Mouse (Mus musculus): ENCODE measurements around the gene Tex36. TPM values are rescaled to one million over a fixed set of nuclear protein-coding genes. Genes with fewer than 3 reads are reported as not detected.

Gene Tex36
- polyA plus RNA-seq, 1 experiment, result not detected

DNA sequence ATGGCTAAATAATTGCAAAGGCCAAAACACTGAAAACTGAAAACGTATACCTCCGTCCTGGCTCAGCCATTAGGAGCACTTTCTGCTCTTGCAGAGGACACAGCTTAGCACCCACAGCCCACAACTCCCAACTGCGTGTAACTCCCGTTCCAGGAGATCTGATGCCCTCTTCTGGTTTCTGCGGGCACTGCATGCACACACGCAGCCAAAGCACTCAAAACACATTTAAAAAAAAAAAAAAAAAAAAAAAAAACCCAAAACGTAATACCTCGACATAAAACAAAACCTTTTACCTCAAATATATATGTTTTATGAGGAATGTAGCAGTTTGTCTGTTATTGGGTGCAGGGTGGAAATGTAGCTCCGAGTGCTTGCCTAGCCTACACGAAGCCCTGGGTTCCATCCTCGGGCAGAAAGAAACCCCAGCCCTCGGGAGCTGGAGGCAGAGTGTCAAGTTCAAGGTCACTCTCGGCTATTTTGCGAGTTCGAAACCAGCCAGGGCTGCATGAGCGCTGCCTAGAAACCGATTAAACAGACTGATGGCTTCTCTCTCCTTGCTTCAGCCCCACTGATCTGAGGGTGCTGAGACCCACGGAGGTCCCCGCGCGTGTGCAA, 34.9 kb upstream of the Tex36 start:
- no peak for TF ChIP-seq POLR2A (IDR thresholded peaks at IDR 0.05; ENCODE audit: insufficient read depth, low read length)
- 0 out of 2 replicates have a peak, but pooled peaks have one; percentile 19 for TF ChIP-seq EP300 (IDR thresholded peaks at IDR 0.05; ENCODE audit: insufficient read depth, low read depth, low read length)
- TF ChIP-seq CTCF (IDR thresholded peaks at IDR 0.05; ENCODE audit: low read depth, low read length), result peak; percentile 80
- H3K27me3 ChIP-seq (ENCODE audit: control insufficient read depth, insufficient read depth, low read length, poor library complexity, severe bottlenecking), result no peaks in the 10 kb centered on the region
- H3K9ac ChIP-seq (ENCODE audit: low read depth, poor library complexity, severe bottlenecking), result peak overlapping the region; percentile 63
- H3K4me1 ChIP-seq (ENCODE audit: control insufficient read depth, insufficient read depth, low read length), result no peaks in the 10 kb centered on the region
- H3K27ac ChIP-seq (ENCODE audit: insufficient read depth, low read length), result peak overlapping the region; percentile 14; the same call in 1 of the 2 replicates
- H3K9me3 ChIP-seq (replicated peaks; ENCODE audit: control insufficient read depth, insufficient read depth, low read length, poor library complexity, severe bottlenecking), result no peaks in the 10 kb centered on the region
- H3K4me3 ChIP-seq (ENCODE audit: low read depth, low read length), result peak overlapping the region; percentile 72
- H3K36me3 ChIP-seq (ENCODE audit: control insufficient read depth, insufficient read depth, low read length, poor library complexity, severe bottlenecking), result peaks cover 21% of the 10 kb centered on the region

DNA sequence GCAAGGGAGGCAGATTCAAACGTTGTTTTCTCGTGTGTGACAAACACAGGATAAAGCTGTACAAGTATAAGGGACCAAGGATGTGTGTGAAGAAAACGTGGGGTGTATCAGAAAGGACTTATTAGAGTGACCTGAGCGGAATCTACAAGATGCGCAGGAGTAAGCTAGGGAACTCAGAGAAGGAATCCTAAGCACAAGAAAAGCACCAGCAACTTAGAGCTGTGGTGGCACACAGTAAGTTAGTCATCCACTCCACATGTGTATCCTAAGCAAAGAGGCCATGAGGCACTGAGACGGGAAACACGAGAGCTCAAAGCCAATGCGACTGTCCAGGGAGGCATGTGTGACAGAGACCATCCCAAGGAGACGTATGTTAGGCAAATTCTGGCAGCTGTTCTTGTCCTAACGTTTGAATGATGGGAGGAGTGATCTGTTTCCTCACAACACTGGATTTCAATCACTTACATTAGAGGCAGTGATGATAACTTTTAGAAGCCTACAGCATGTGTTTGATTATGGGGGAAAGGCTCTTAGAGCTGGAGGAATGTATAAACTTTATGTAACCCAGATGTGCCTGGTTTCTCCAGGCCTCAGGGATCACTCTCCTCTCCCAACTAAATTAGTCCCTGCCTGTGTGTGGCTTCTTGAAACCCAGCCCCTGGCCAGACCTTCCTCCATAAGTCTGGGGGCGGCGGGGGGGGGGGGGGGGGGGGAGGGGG, 33.1 kb upstream of the Tex36 start:
- H3K4me1 ChIP-seq (ENCODE audit: control insufficient read depth, insufficient read depth, low read length), result no peaks in the 10 kb centered on the region
- H3K27me3 ChIP-seq (ENCODE audit: control insufficient read depth, insufficient read depth, low read length, poor library complexity, severe bottlenecking), result no peaks in the 10 kb centered on the region
- no peak overlapping the region for H3K9ac ChIP-seq (ENCODE audit: low read depth, poor library complexity, severe bottlenecking)
- no peak overlapping the region for H3K27ac ChIP-seq (ENCODE audit: insufficient read depth, low read length)
- TF ChIP-seq POLR2A (IDR thresholded peaks at IDR 0.05; ENCODE audit: insufficient read depth, low read length), result no peak
- peaks cover 8% of the 10 kb centered on the region for H3K36me3 ChIP-seq (ENCODE audit: control insufficient read depth, insufficient read depth, low read length, poor library complexity, severe bottlenecking)
- no peak overlapping the region for H3K4me3 ChIP-seq (ENCODE audit: low read depth, low read length)
- no peaks in the 10 kb centered on the region for H3K9me3 ChIP-seq (replicated peaks; ENCODE audit: control insufficient read depth, insufficient read depth, low read length, poor library complexity, severe bottlenecking)

DNA sequence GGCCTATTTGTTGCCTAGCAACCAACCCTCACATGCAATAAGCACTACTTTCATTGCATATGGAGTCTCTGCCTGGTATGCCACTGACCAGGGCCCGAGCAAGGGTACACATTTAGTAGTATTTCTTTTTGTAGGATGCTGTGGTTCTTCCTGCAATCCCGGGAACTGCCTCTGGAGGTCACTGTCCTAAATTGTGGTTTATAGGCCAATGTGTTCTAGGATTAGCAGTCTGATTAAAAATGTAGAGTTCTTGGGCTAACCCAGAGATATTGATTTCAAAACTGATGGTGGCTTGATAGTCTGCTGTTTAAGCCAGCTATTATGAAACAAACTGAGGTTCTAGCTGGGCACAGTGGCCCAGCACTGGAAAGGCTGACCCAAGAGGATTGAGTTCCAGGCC, 30.5 kb upstream of the Tex36 start:
- TF ChIP-seq POLR2A (IDR thresholded peaks at IDR 0.05; ENCODE audit: insufficient read depth, low read length) (no peak), EP300 (IDR thresholded peaks at IDR 0.05; ENCODE audit: insufficient read depth, low read depth, low read length) (no peak), CTCF (IDR thresholded peaks at IDR 0.05; ENCODE audit: low read depth, low read length) (peak; percentile 17)
- Histone ChIP-seq H3K36me3 (ENCODE audit: control insufficient read depth, insufficient read depth, low read length, poor library complexity, severe bottlenecking) (no peaks in the 10 kb centered on the region), H3K27ac (ENCODE audit: insufficient read depth, low read length) (no peak overlapping the region), H3K9me3 (replicated peaks; ENCODE audit: control insufficient read depth, insufficient read depth, low read length, poor library complexity, severe bottlenecking) (no peaks in the 10 kb centered on the region), H3K4me1 (ENCODE audit: control insufficient read depth, insufficient read depth, low read length) (no peaks in the 10 kb centered on the region), H3K27me3 (ENCODE audit: control insufficient read depth, insufficient read depth, low read length, poor library complexity, severe bottlenecking) (no peaks in the 10 kb centered on the region), H3K4me3 (ENCODE audit: low read depth, low read length) (no peak overlapping the region), H3K9ac (ENCODE audit: low read depth, poor library complexity, severe bottlenecking) (no peak overlapping the region)

DNA sequence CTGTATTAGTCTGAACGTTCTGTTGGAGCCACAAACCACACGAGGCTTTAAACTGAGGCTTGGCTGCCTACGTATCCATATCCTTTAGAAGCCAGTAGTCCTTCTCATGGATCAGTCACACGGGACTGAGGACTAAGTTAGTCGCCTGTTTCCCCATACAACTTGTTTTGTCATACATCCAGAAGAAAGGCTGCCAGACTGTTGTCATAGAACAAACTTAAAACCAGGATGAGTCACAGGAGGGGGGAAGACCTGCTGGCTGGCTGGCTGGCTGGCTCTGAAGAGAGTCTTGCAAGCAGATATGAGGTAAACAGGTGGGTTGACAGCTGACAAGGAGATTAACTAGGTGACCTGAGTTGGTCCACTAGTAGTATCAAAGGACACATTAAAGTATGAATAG, 28.9 kb upstream of the Tex36 start:
- H3K36me3 ChIP-seq (ENCODE audit: control insufficient read depth, insufficient read depth, low read length, poor library complexity, severe bottlenecking), result no peaks in the 10 kb centered on the region
- H3K9me3 ChIP-seq (replicated peaks; ENCODE audit: control insufficient read depth, insufficient read depth, low read length, poor library complexity, severe bottlenecking), result no peaks in the 10 kb centered on the region
- H3K27me3 ChIP-seq (ENCODE audit: control insufficient read depth, insufficient read depth, low read length, poor library complexity, severe bottlenecking), result no peaks in the 10 kb centered on the region
- H3K9ac ChIP-seq (ENCODE audit: low read depth, poor library complexity, severe bottlenecking), result no peak overlapping the region
- H3K4me1 ChIP-seq (ENCODE audit: control insufficient read depth, insufficient read depth, low read length), result no peaks in the 10 kb centered on the region
- H3K4me3 ChIP-seq (ENCODE audit: low read depth, low read length), result no peak overlapping the region
- TF ChIP-seq CTCF (IDR thresholded peaks at IDR 0.05; ENCODE audit: low read depth, low read length), result no peak
- no peak for TF ChIP-seq POLR2A (IDR thresholded peaks at IDR 0.05; ENCODE audit: insufficient read depth, low read length)
- TF ChIP-seq EP300 (IDR thresholded peaks at IDR 0.05; ENCODE audit: insufficient read depth, low read depth, low read length), result no peak
- H3K27ac ChIP-seq (ENCODE audit: insufficient read depth, low read length), result no peak overlapping the region

DNA sequence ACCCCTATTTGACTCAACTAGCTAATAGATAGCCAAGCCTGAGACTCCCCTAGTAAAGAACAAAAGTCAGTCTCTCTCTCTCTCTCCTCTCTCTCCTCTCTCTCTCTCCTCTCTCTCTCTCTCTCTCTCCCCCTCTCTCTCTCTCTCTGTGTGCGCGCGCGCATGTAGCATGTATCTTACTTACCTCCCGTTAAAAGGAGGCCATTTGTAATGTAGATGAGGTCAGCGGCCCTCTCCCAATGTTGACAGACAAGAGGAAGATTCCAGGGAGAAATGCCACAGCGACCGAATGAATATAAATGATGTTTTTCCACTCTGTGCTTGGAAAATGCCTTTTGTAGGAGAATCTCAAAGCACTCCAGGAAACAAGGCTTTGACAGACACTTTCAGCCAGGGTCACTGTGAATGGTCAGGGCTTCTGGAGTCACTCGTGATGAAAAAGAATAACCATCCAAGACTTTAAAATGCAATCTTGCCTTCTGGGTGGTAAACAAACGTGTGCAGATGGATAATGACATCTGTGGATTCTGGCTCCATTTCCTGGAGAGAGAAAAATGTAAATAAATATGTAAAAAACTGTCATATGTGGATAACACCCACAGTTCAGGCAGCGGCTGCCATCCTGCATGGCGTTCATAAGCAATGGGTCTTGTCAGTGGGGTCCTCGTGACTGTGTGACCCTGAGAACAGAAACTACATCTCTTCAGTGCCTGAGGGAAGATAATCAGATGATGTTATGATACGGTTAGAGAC, 25.4 kb upstream of the Tex36 start:
- no peak overlapping the region for H3K9ac ChIP-seq (ENCODE audit: low read depth, poor library complexity, severe bottlenecking)
- TF ChIP-seq EP300 (IDR thresholded peaks at IDR 0.05; ENCODE audit: insufficient read depth, low read depth, low read length) (no peak), CTCF (IDR thresholded peaks at IDR 0.05; ENCODE audit: low read depth, low read length) (no peak), POLR2A (IDR thresholded peaks at IDR 0.05; ENCODE audit: insufficient read depth, low read length) (no peak)
- H3K36me3 ChIP-seq (ENCODE audit: control insufficient read depth, insufficient read depth, low read length, poor library complexity, severe bottlenecking), result no peaks in the 10 kb centered on the region
- H3K4me3 ChIP-seq (ENCODE audit: low read depth, low read length), result no peak overlapping the region
- H3K9me3 ChIP-seq (replicated peaks; ENCODE audit: control insufficient read depth, insufficient read depth, low read length, poor library complexity, severe bottlenecking), result no peaks in the 10 kb centered on the region
- H3K4me1 ChIP-seq (ENCODE audit: control insufficient read depth, insufficient read depth, low read length), result no peaks in the 10 kb centered on the region
- H3K27me3 ChIP-seq (ENCODE audit: control insufficient read depth, insufficient read depth, low read length, poor library complexity, severe bottlenecking), result no peaks in the 10 kb centered on the region
- H3K27ac ChIP-seq (ENCODE audit: insufficient read depth, low read length), result no peak overlapping the region

DNA sequence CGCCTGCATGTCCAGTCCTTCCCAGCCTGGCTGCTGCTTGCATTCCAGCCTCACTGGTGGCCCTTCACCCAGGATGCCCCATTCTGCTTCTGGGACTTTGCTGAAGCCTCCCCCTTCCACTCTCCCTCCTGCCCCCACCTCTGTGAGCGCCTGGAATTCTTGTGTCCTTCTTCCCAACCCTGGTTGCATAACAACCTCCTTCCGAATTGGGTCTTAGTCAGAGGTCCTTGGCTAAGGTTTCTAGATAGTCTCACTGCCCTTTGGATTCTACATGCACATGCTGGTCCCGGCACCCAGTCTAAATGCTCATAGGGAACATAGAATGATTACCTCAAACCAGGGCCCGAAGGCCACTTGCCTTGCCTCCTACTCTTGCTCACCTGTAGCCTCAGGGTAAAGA, 21.3 kb upstream of the Tex36 start:
- no peak overlapping the region for H3K9ac ChIP-seq (ENCODE audit: low read depth, poor library complexity, severe bottlenecking)

More for the DNA sequence above, 21.3 kb upstream of the Tex36 start:
- no peaks in the 10 kb centered on the region for H3K36me3 ChIP-seq (ENCODE audit: control insufficient read depth, insufficient read depth, low read length, poor library complexity, severe bottlenecking)
- no peaks in the 10 kb centered on the region for H3K4me1 ChIP-seq (ENCODE audit: control insufficient read depth, insufficient read depth, low read length)
- H3K27me3 ChIP-seq (ENCODE audit: control insufficient read depth, insufficient read depth, low read length, poor library complexity, severe bottlenecking), result no peaks in the 10 kb centered on the region
- H3K4me3 ChIP-seq (ENCODE audit: low read depth, low read length), result no peak overlapping the region
- TF ChIP-seq CTCF (IDR thresholded peaks at IDR 0.05; ENCODE audit: low read depth, low read length), result no peak
- no peak for TF ChIP-seq EP300 (IDR thresholded peaks at IDR 0.05; ENCODE audit: insufficient read depth, low read depth, low read length)
- no peak for TF ChIP-seq POLR2A (IDR thresholded peaks at IDR 0.05; ENCODE audit: insufficient read depth, low read length)
- H3K27ac ChIP-seq (ENCODE audit: insufficient read depth, low read length), result no peak overlapping the region
- no peaks in the 10 kb centered on the region for H3K9me3 ChIP-seq (replicated peaks; ENCODE audit: control insufficient read depth, insufficient read depth, low read length, poor library complexity, severe bottlenecking)

All from ES-Bruce4 (cell line).